Mouse (Mus musculus): ENCODE measurements around the gene Urb1. TPM values are rescaled to one million over a fixed set of nuclear protein-coding genes. Genes with fewer than 3 reads are reported as not detected.

Urb1 gene
- total and polyA plus RNA-seq, 3 experiments, result 2.6 to 6.1 (median 5.5) TPM

DNA sequence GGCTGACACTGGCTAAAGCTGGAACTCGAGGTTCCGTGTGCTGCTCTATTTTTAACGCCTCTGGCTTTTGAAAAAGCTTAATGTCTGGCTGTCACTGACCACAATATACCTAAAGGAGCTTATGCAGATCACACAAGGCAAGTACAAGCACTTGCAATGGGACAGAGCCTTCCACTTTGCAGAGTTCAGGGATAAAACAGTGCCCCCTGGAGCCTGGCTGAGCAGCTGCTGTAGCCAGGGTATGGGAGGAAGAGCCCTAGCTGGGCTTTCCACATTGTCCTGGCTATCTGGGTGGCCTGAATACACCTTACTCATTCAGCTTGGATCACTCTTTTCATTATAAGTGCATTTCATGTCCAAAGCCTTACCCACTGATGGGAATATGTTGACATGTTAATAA is 8.3 kb downstream of the Urb1 start:
- no peak for DNase-seq
- no peaks in the 10 kb centered on the region for H3K79me2 ChIP-seq (replicated peaks; ENCODE audit: control insufficient read depth, insufficient read depth, low read length)
- no peak overlapping the region for H3K9ac ChIP-seq (ENCODE audit: low read depth, low read length)
- intact Hi-C loops (cut with DNase I), result no loop called here
- no peak overlapping the region for H3K4me3 ChIP-seq
- H3K36me3 ChIP-seq (ENCODE audit: control insufficient read depth, insufficient read depth, low read length), result peaks cover 2% of the 10 kb centered on the region
- H3K27ac ChIP-seq, result no peak overlapping the region
- TF ChIP-seq CTCF (IDR thresholded peaks at IDR 0.05) (peak; percentile 64), EP300 (IDR thresholded peaks at IDR 0.05; ENCODE audit: insufficient read depth, low read depth, low read length) (no peak)
- no peaks in the 10 kb centered on the region for H3K27me3 ChIP-seq (ENCODE audit: control insufficient read depth, insufficient read depth, low read length)
- H3K4me1 ChIP-seq (ENCODE audit: control insufficient read depth, insufficient read depth, low read length), result peaks cover 3% of the 10 kb centered on the region; the same call in 1 of the 2 replicates
- WGBS, result 57% methylated on average over 3 of the region's 3 CpGs

DNA sequence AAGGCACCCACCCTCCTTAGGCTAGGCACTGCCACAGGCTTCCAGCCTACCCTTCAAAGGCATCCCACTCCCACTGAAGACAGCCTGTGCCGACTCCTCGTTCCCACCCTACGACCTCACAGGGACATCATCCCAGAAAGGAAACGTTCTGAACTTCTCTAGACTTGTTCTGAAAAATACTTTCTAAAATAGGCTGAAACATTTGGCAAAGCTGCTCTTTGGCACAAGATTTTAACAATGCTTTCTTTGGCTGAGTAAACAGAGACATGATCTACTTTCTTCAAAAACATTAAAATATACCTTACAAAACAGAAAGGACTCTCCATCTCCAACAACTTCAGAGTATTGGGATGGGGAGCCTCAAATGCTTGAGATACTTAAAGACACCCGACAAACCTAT is 9.0 kb downstream of the Urb1 start:
- Histone ChIP-seq H3K79me2 (replicated peaks; ENCODE audit: control insufficient read depth, insufficient read depth, low read length) (no peaks in the 10 kb centered on the region), H3K27me3 (ENCODE audit: control insufficient read depth, insufficient read depth, low read length) (no peaks in the 10 kb centered on the region), H3K4me3 (no peak overlapping the region), H3K4me1 (ENCODE audit: control insufficient read depth, insufficient read depth, low read length) (peaks cover 3% of the 10 kb centered on the region; the same call in 1 of the 2 replicates), H3K36me3 (ENCODE audit: control insufficient read depth, insufficient read depth, low read length) (peaks cover 2% of the 10 kb centered on the region), H3K9ac (ENCODE audit: low read depth, low read length) (no peak overlapping the region), H3K27ac (no peak overlapping the region)
- intact Hi-C loops (cut with DNase I), result no loop called here
- WGBS, result 64% methylated on average over 5 of the region's 5 CpGs
- DNase-seq, result no peak
- TF ChIP-seq CTCF (IDR thresholded peaks at IDR 0.05) (no peak), EP300 (IDR thresholded peaks at IDR 0.05; ENCODE audit: insufficient read depth, low read depth, low read length) (no peak), POLR2A (IDR thresholded peaks at IDR 0.05; ENCODE audit: insufficient read depth, low read depth, low read length) (no peak)

DNA sequence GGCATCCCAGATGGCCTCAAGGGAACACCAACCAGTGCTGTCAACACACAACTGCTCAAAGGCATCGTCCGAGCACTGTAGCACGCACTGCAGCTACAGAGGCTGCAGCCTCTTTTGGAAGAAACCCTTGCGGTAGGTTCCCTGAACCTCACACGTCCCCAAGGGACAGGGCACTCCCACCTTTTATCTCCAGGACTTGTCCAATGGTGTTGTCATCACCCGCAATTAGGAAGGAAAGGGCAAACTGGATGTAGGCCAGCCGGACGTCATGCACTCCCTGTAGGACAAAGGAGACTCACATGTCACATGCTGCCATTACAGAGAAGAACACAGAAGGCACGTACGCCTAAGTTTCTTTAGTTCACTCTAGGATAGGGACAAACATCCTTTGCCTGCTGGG is 10.4 kb downstream of the Urb1 start:
- peaks cover 3% of the 10 kb centered on the region; the same call in 1 of the 2 replicates for H3K4me1 ChIP-seq (ENCODE audit: control insufficient read depth, insufficient read depth, low read length)
- no peak overlapping the region for H3K4me3 ChIP-seq
- no peak overlapping the region for H3K27ac ChIP-seq
- no peaks in the 10 kb centered on the region for H3K79me2 ChIP-seq (replicated peaks; ENCODE audit: control insufficient read depth, insufficient read depth, low read length)
- no peaks in the 10 kb centered on the region for H3K27me3 ChIP-seq (ENCODE audit: control insufficient read depth, insufficient read depth, low read length)
- WGBS, result 37% methylated on average over 10 of the region's 10 CpGs
- intact Hi-C loops (cut with DNase I), result no loop called here
- H3K36me3 ChIP-seq (ENCODE audit: control insufficient read depth, insufficient read depth, low read length), result peaks cover 2% of the 10 kb centered on the region
- no peak overlapping the region for H3K9ac ChIP-seq (ENCODE audit: low read depth, low read length)
- peak; percentile 77; the same call in 1 of the 2 replicates for TF ChIP-seq EP300 (IDR thresholded peaks at IDR 0.05; ENCODE audit: insufficient read depth, low read depth, low read length)
- TF ChIP-seq CTCF (IDR thresholded peaks at IDR 0.05), result peak; percentile 44
- TF ChIP-seq POLR2A (IDR thresholded peaks at IDR 0.05; ENCODE audit: insufficient read depth, low read depth, low read length), result no peak
- peak; percentile 64 to 77 for DNase-seq

DNA sequence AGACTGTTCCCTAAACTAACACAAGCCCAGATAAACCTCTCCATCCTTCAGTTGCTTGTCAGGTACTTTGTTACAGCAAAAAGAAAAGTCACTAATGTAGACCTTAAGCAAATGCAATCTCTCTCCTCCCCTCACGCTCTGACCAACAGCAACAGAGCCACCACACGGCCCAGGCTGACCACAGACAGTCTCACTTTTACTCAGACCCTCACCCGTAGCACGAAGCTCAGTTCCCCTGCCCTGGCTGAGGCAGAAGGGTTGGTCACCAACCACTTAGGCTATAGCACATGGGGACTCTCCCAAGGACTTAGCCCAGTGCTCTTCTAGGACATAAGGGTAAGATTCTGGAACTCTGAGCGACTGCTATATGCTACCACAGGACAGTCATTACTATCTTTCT is 11.4 kb downstream of the Urb1 start:
- TF ChIP-seq POLR2A (IDR thresholded peaks at IDR 0.05; ENCODE audit: insufficient read depth, low read depth, low read length), result no peak
- TF ChIP-seq EP300 (IDR thresholded peaks at IDR 0.05; ENCODE audit: insufficient read depth, low read depth, low read length), result no peak
- no peak for TF ChIP-seq CTCF (IDR thresholded peaks at IDR 0.05)
- no peak overlapping the region for H3K27ac ChIP-seq
- no peaks in the 10 kb centered on the region for H3K27me3 ChIP-seq (ENCODE audit: control insufficient read depth, insufficient read depth, low read length)
- 91% methylated on average over 5 of the region's 5 CpGs for WGBS
- H3K36me3 ChIP-seq (ENCODE audit: control insufficient read depth, insufficient read depth, low read length), result peaks cover 2% of the 10 kb centered on the region
- no peak overlapping the region for H3K4me3 ChIP-seq
- intact Hi-C loops (cut with DNase I), result no loop called here
- no peak for DNase-seq
- H3K79me2 ChIP-seq (replicated peaks; ENCODE audit: control insufficient read depth, insufficient read depth, low read length), result no peaks in the 10 kb centered on the region
- peaks cover 3% of the 10 kb centered on the region; the same call in 1 of the 2 replicates for H3K4me1 ChIP-seq (ENCODE audit: control insufficient read depth, insufficient read depth, low read length)
- no peak overlapping the region for H3K9ac ChIP-seq (ENCODE audit: low read depth, low read length)

DNA sequence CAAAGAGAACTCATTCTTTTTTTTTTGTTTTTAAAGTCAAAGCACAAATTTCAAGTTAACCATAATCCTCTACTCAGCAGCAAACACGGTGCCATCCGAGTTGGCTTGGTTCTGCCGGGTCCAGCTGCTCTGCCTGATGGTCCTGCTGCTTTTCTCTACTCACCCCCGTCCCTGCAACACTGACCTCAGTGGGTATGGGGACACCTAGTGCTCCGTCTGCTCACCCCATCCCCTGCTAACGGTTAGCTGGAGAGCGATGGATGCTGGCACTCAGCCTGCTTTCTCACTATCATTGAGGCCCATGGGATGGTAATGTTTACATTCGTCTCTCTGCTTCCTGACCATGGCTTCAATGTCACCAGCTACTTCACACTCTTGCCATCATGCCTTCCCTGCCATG is 11.8 kb downstream of the Urb1 start:
- intact Hi-C loops (cut with DNase I), result no loop called here
- WGBS, result 81% methylated on average over 8 of the region's 8 CpGs
- Histone ChIP-seq H3K4me3 (no peak overlapping the region), H3K27me3 (ENCODE audit: control insufficient read depth, insufficient read depth, low read length) (no peaks in the 10 kb centered on the region), H3K79me2 (replicated peaks; ENCODE audit: control insufficient read depth, insufficient read depth, low read length) (no peaks in the 10 kb centered on the region), H3K36me3 (ENCODE audit: control insufficient read depth, insufficient read depth, low read length) (peaks cover 2% of the 10 kb centered on the region), H3K9ac (ENCODE audit: low read depth, low read length) (no peak overlapping the region), H3K27ac (no peak overlapping the region), H3K4me1 (ENCODE audit: control insufficient read depth, insufficient read depth, low read length) (peaks cover 3% of the 10 kb centered on the region; the same call in 1 of the 2 replicates)
- no peak for DNase-seq
- TF ChIP-seq CTCF (IDR thresholded peaks at IDR 0.05) (no peak), POLR2A (IDR thresholded peaks at IDR 0.05; ENCODE audit: insufficient read depth, low read depth, low read length) (no peak), EP300 (IDR thresholded peaks at IDR 0.05; ENCODE audit: insufficient read depth, low read depth, low read length) (no peak)

DNA sequence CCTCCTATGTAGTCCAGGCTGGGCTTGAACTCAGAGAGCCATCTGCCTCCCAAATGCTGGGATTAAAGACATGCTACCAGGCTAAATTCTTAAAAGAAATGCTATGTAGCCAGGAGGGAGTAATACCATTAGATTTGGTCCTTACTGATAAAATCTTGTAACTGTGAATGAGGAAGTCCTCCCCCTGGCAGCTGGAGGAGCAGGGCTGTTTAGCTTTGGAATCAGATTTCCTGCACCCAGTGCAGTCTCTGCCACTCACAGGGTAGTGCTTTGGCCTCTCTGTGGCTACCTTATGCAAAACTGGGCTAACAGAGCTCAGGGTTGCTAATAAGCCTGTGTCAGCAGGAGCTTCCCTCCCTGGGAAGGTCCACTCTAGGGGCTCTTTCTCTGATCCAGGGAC is 15.5 kb downstream of the Urb1 start:
- Histone ChIP-seq H3K27me3 (ENCODE audit: control insufficient read depth, insufficient read depth, low read length) (no peaks in the 10 kb centered on the region), H3K36me3 (ENCODE audit: control insufficient read depth, insufficient read depth, low read length) (no peaks in the 10 kb centered on the region), H3K9ac (ENCODE audit: low read depth, low read length) (no peak overlapping the region), H3K4me1 (ENCODE audit: control insufficient read depth, insufficient read depth, low read length) (peaks cover 1% of the 10 kb centered on the region; the same call in 1 of the 2 replicates), H3K79me2 (replicated peaks; ENCODE audit: control insufficient read depth, insufficient read depth, low read length) (no peaks in the 10 kb centered on the region), H3K4me3 (no peak overlapping the region), H3K27ac (no peak overlapping the region)
- no peak for TF ChIP-seq EP300 (IDR thresholded peaks at IDR 0.05; ENCODE audit: insufficient read depth, low read depth, low read length)
- no peak for TF ChIP-seq POLR2A (IDR thresholded peaks at IDR 0.05; ENCODE audit: insufficient read depth, low read depth, low read length)
- intact Hi-C loops (cut with DNase I), result no loop called here
- DNase-seq, result no peak
